Mouse (Mus musculus): ENCODE measurements around the gene Dscam. TPM values are rescaled to one million over a fixed set of nuclear protein-coding genes. Genes with fewer than 3 reads are reported as not detected.

The Dscam gene
- total and polyA plus RNA-seq, 2 experiments, result not detected

GRCm38 (mm10) chr16:96620861-96621260 is 549.7 kb downstream of the Dscam start:
- TF ChIP-seq POLR2A (IDR thresholded peaks at IDR 0.05; ENCODE audit: extremely low read depth, insufficient read depth, low read length) (no peak), CTCF (IDR thresholded peaks at IDR 0.05; ENCODE audit: low read depth, low read length) (no peak)
- WGBS, result 89% methylated on average over 6 of the region's 6 CpGs
- H3K79me2 ChIP-seq (ENCODE audit: control insufficient read depth, insufficient read depth, low read length), result no peaks in the 10 kb centered on the region
- H3K27ac ChIP-seq (replicated peaks; ENCODE audit: insufficient read depth, low read depth, low read length), result no peak overlapping the region
- H3K9ac ChIP-seq (ENCODE audit: low read depth, low read length), result no peak overlapping the region
- no peaks in the 10 kb centered on the region for H3K4me1 ChIP-seq (ENCODE audit: control insufficient read depth, insufficient read depth, low read length)
- H3K36me3 ChIP-seq (ENCODE audit: control insufficient read depth, insufficient read depth, low read length), result no peaks in the 10 kb centered on the region
- no peaks in the 10 kb centered on the region for H3K27me3 ChIP-seq (ENCODE audit: control insufficient read depth, insufficient read depth, low read length)
- no peak overlapping the region for H3K4me3 ChIP-seq (ENCODE audit: insufficient read depth, low read depth, low read length)
- no peak for DNase-seq (ENCODE audit: extremely low read depth, low read depth, low spot score)

- Histone ChIP-seq H3K79me2 (ENCODE audit: control insufficient read depth, insufficient read depth, low read length) (no peaks in the 10 kb centered on the region), H3K36me3 (ENCODE audit: control insufficient read depth, insufficient read depth, low read length) (no peaks in the 10 kb centered on the region), H3K9ac (ENCODE audit: low read depth, low read length) (no peak overlapping the region), H3K27ac (replicated peaks; ENCODE audit: insufficient read depth, low read depth, low read length) (no peak overlapping the region), H3K4me3 (ENCODE audit: insufficient read depth, low read depth, low read length) (no peak overlapping the region), H3K4me1 (ENCODE audit: control insufficient read depth, insufficient read depth, low read length) (no peaks in the 10 kb centered on the region), H3K27me3 (ENCODE audit: control insufficient read depth, insufficient read depth, low read length) (no peaks in the 10 kb centered on the region)
- WGBS, result 90% methylated on average over 5 of the region's 5 CpGs
- TF ChIP-seq POLR2A (IDR thresholded peaks at IDR 0.05; ENCODE audit: extremely low read depth, insufficient read depth, low read length) (no peak), CTCF (IDR thresholded peaks at IDR 0.05; ENCODE audit: low read depth, low read length) (no peak)
- DNase-seq (ENCODE audit: extremely low read depth, low read depth, low spot score), result no peak
Measured at GRCm38 (mm10) chr16:96620402-96620801, 550.1 kb downstream of the Dscam start.

- Histone ChIP-seq H3K36me3 (ENCODE audit: control insufficient read depth, insufficient read depth, low read length) (no peaks in the 10 kb centered on the region), H3K4me3 (ENCODE audit: insufficient read depth, low read depth, low read length) (no peak overlapping the region), H3K27me3 (ENCODE audit: control insufficient read depth, insufficient read depth, low read length) (no peaks in the 10 kb centered on the region), H3K27ac (replicated peaks; ENCODE audit: insufficient read depth, low read depth, low read length) (no peak overlapping the region), H3K79me2 (ENCODE audit: control insufficient read depth, insufficient read depth, low read length) (no peaks in the 10 kb centered on the region), H3K4me1 (ENCODE audit: control insufficient read depth, insufficient read depth, low read length) (no peaks in the 10 kb centered on the region), H3K9ac (ENCODE audit: low read depth, low read length) (no peak overlapping the region)
- DNase-seq (ENCODE audit: extremely low read depth, low read depth, low spot score), result no peak
- TF ChIP-seq CTCF (IDR thresholded peaks at IDR 0.05; ENCODE audit: low read depth, low read length), result no peak
- TF ChIP-seq POLR2A (IDR thresholded peaks at IDR 0.05; ENCODE audit: extremely low read depth, insufficient read depth, low read length), result no peak
- WGBS, result 60% methylated on average over 4 of the region's 4 CpGs
Measured at GRCm38 (mm10) chr16:96617772-96618171, 552.8 kb downstream of the Dscam start.

- WGBS, result 61% methylated on average over 4 of the region's 4 CpGs
- H3K9ac ChIP-seq (ENCODE audit: low read depth, low read length), result no peak overlapping the region
- no peaks in the 10 kb centered on the region for H3K36me3 ChIP-seq (ENCODE audit: control insufficient read depth, insufficient read depth, low read length)
- DNase-seq (ENCODE audit: extremely low read depth, low read depth, low spot score), result no peak
- no peak overlapping the region for H3K27ac ChIP-seq (replicated peaks; ENCODE audit: insufficient read depth, low read depth, low read length)
- no peaks in the 10 kb centered on the region for H3K79me2 ChIP-seq (ENCODE audit: control insufficient read depth, insufficient read depth, low read length)
- no peaks in the 10 kb centered on the region for H3K27me3 ChIP-seq (ENCODE audit: control insufficient read depth, insufficient read depth, low read length)
- H3K4me1 ChIP-seq (ENCODE audit: control insufficient read depth, insufficient read depth, low read length), result no peaks in the 10 kb centered on the region
- H3K4me3 ChIP-seq (ENCODE audit: insufficient read depth, low read depth, low read length), result no peak overlapping the region
- TF ChIP-seq POLR2A (IDR thresholded peaks at IDR 0.05; ENCODE audit: extremely low read depth, insufficient read depth, low read length) (no peak), CTCF (IDR thresholded peaks at IDR 0.05; ENCODE audit: low read depth, low read length) (no peak)
Measured at GRCm38 (mm10) chr16:96613275-96613674, 557.3 kb downstream of the Dscam start.

GRCm38 (mm10) chr16:96610806-96611205 is 559.7 kb downstream of the Dscam start:
- no peak overlapping the region for H3K9ac ChIP-seq (ENCODE audit: low read depth, low read length)
- WGBS, result 89% methylated on average over 1 of the region's 1 CpGs

GRCm38 (mm10) chr16:96602206-96602605 is 568.3 kb downstream of the Dscam start:
- TF ChIP-seq POLR2A (IDR thresholded peaks at IDR 0.05; ENCODE audit: extremely low read depth, insufficient read depth, low read length) (no peak), CTCF (IDR thresholded peaks at IDR 0.05; ENCODE audit: low read depth, low read length) (no peak)

More at GRCm38 (mm10) chr16:96610806-96611205, 559.7 kb downstream of the Dscam start:
- Histone ChIP-seq H3K27ac (replicated peaks; ENCODE audit: insufficient read depth, low read depth, low read length) (no peak overlapping the region), H3K4me3 (ENCODE audit: insufficient read depth, low read depth, low read length) (no peak overlapping the region), H3K27me3 (ENCODE audit: control insufficient read depth, insufficient read depth, low read length) (no peaks in the 10 kb centered on the region), H3K4me1 (ENCODE audit: control insufficient read depth, insufficient read depth, low read length) (no peaks in the 10 kb centered on the region), H3K36me3 (ENCODE audit: control insufficient read depth, insufficient read depth, low read length) (no peaks in the 10 kb centered on the region), H3K79me2 (ENCODE audit: control insufficient read depth, insufficient read depth, low read length) (no peaks in the 10 kb centered on the region)
- TF ChIP-seq POLR2A (IDR thresholded peaks at IDR 0.05; ENCODE audit: extremely low read depth, insufficient read depth, low read length) (no peak), CTCF (IDR thresholded peaks at IDR 0.05; ENCODE audit: low read depth, low read length) (peak; percentile 32; the same call in 1 of the 2 replicates)
- DNase-seq (ENCODE audit: extremely low read depth, low read depth, low spot score), result peak; percentile 26

More at GRCm38 (mm10) chr16:96602206-96602605, 568.3 kb downstream of the Dscam start:
- Histone ChIP-seq H3K79me2 (ENCODE audit: control insufficient read depth, insufficient read depth, low read length) (no peaks in the 10 kb centered on the region), H3K27ac (replicated peaks; ENCODE audit: insufficient read depth, low read depth, low read length) (no peak overlapping the region), H3K36me3 (ENCODE audit: control insufficient read depth, insufficient read depth, low read length) (no peaks in the 10 kb centered on the region), H3K4me1 (ENCODE audit: control insufficient read depth, insufficient read depth, low read length) (no peaks in the 10 kb centered on the region), H3K27me3 (ENCODE audit: control insufficient read depth, insufficient read depth, low read length) (no peaks in the 10 kb centered on the region), H3K4me3 (ENCODE audit: insufficient read depth, low read depth, low read length) (no peak overlapping the region), H3K9ac (ENCODE audit: low read depth, low read length) (no peak overlapping the region)
- 72% methylated on average over 2 of the region's 2 CpGs for WGBS
- DNase-seq (ENCODE audit: extremely low read depth, low read depth, low spot score), result no peak
